Mouse (Mus musculus) liver, postnatal 0 days (tissue): ENCODE data around the gene Selenow.

Experiments
- CTCF ChIP-seq: sonication (generic); IDR thresholded peaks from 2 replicates; pipeline ENCODE4 v1.5.1; 2016; ENCODE audit warnings: antibody characterized with exemption, low read depth
- EP300 ChIP-seq: IDR thresholded peaks from 2 replicates; pipeline ENCODE4 v1.6.1; 2016; ENCODE audit warnings: antibody characterized with exemption, low read depth, mild to moderate bottlenecking

GRCm38 (mm10) chr7:15922220-15922773, at the start of gene Selenow:
- TF ChIP-seq CTCF (no peak), EP300 (peak; percentile 50; the same call in 1 of the 2 replicates)
